Mouse (Mus musculus) forebrain, postnatal 0 days (tissue): ENCODE results near the gene Agl. TPM values are rescaled to one million over a fixed set of nuclear protein-coding genes. Genes with fewer than 3 reads are reported as not detected.

ENCODE experiments used
- ATAC-seq: fragments of 200-750 bp; cut with Nextera tagmentation; 2 replicates; pipeline ENCODE4 v1.8.0; 2017; ENCODE audit warnings: mild to moderate bottlenecking, moderate library complexity
- DNase-seq: peaks from one replicate; pipeline ENCODE4 v3.0.0-alpha.2; 2015
- H3K27ac ChIP-seq: fragments of 300-500 bp; sonication (generic); 2 replicates; pipeline ENCODE4 v1.5.1; 2014; ENCODE audit warnings: low read depth, mild to moderate bottlenecking, antibody characterized with exemption, low read length, moderate library complexity, mixed read lengths
- H3K27me3 ChIP-seq: fragments of 300-500 bp; sonication (generic); 2 replicates; pipeline ENCODE4 v1.6.1; 2014; ENCODE audit warnings: mild to moderate bottlenecking, low read length, mixed read lengths; ENCODE audit not compliant: insufficient read depth
- H3K36me3 ChIP-seq: fragments of 300-500 bp; sonication (generic); 2 replicates; pipeline ENCODE4 v1.6.1; 2014; ENCODE audit warnings: mild to moderate bottlenecking, moderate library complexity; ENCODE audit not compliant: insufficient read depth
- H3K4me1 ChIP-seq: fragments of 300-500 bp; sonication (generic); 2 replicates; pipeline ENCODE4 v1.6.1; 2014; ENCODE audit warnings: antibody characterized with exemption; ENCODE audit not compliant: insufficient read depth
- H3K4me2 ChIP-seq: fragments of 300-500 bp; sonication (generic); 2 replicates; pipeline ENCODE4 v1.6.1; 2014; ENCODE audit warnings: low read depth, mild to moderate bottlenecking, moderate library complexity
- H3K4me3 ChIP-seq: fragments of 300-500 bp; sonication (generic); 2 replicates; pipeline ENCODE4 v1.5.1; 2014; ENCODE audit warnings: low read depth, low read length, mixed read lengths
- H3K9ac ChIP-seq: fragments of 300-500 bp; sonication (generic); 2 replicates; pipeline ENCODE4 v1.6.1; 2014; ENCODE audit warnings: mild to moderate bottlenecking
- H3K9me3 ChIP-seq: fragments of 300-500 bp; sonication (generic); 2 replicates; pipeline ENCODE4 v1.6.1; 2016; ENCODE audit warnings: low read length
- CTCF ChIP-seq: sonication (generic); IDR thresholded peaks from 2 replicates; pipeline ENCODE4 v1.5.1; 2016; ENCODE audit warnings: antibody characterized with exemption, control low read depth, low read depth
- WGBS: fragments of 180-500 bp; shearing (Covaris S2); extraction: QIAGEN DNeasy Blood & Tissue Kit; methylation state at CpG from one replicate; pipeline ENCODE4 v1.1.7; 2014; 5-methylcytosine and 5-hydroxymethylcytosine counted together
- polyA plus RNA-seq: library from polyadenylated mRNA; unstranded; fragments of >200 nt; fragmentation: Nextera tagmentation; extraction: Ambion mirVana; gene quantifications from 2 replicates; pipeline ENCODE4 v1.2.1, GENCODE M21; 2015
- total RNA-seq: library from RNA; depleted of rRNA; stranded (reverse); fragments of >200 nt; gene quantifications from 2 replicates; pipeline ENCODE4 v1.2.3, GENCODE M21; 2014

Gene Agl
- total and polyA plus RNA-seq, 2 experiments from 2014 or later: 9.0 to 17.5 TPM

GRCm38 (mm10) chr3:116833491-116833890 is 25.5 kb upstream of the Agl start:
- ATAC-seq: no peak
- 92% methylated on average over 4 of the region's 4 CpGs for WGBS

GRCm38 (mm10) chr3:116832526-116833310 is 24.8 kb upstream of the Agl start:
- H3K9ac ChIP-seq: no peak overlapping the region
- WGBS: 84% methylated on average over 7 of the region's 7 CpGs

More at GRCm38 (mm10) chr3:116833491-116833890, 25.5 kb upstream of the Agl start:
- Histone ChIP-seq H3K27ac (no peak overlapping the region), H3K9ac (no peak overlapping the region), H3K4me1 (no peaks in the 10 kb centered on the region), H3K36me3 (no peaks in the 10 kb centered on the region), H3K9me3 (no peaks in the 10 kb centered on the region), H3K4me3 (no peak overlapping the region), H3K27me3 (no peaks in the 10 kb centered on the region), H3K4me2 (no peak overlapping the region)
- DNase-seq: no peak
- TF ChIP-seq CTCF: no peak

GRCm38 (mm10) chr3:116831324-116831723 is 23.4 kb upstream of the Agl start:
- ATAC-seq (no peak), DNase-seq (peak; percentile 21)
- no peak overlapping the region for H3K9ac ChIP-seq
- no peak overlapping the region for H3K4me3 ChIP-seq
- H3K27ac ChIP-seq: no peak overlapping the region
- no peaks in the 10 kb centered on the region for H3K4me1 ChIP-seq
- TF ChIP-seq CTCF: no peak
- 47% methylated on average over 5 of the region's 5 CpGs for WGBS
- no peak overlapping the region for H3K4me2 ChIP-seq
- no peaks in the 10 kb centered on the region for H3K9me3 ChIP-seq
- no peaks in the 10 kb centered on the region for H3K36me3 ChIP-seq
- no peaks in the 10 kb centered on the region for H3K27me3 ChIP-seq

More at GRCm38 (mm10) chr3:116832526-116833310, 24.8 kb upstream of the Agl start:
- Histone ChIP-seq H3K9me3 (no peaks in the 10 kb centered on the region), H3K27ac (no peak overlapping the region), H3K4me2 (no peak overlapping the region), H3K4me1 (no peaks in the 10 kb centered on the region), H3K27me3 (no peaks in the 10 kb centered on the region), H3K4me3 (no peak overlapping the region), H3K36me3 (no peaks in the 10 kb centered on the region)
- ATAC-seq (no peak), DNase-seq (no peak)
- TF ChIP-seq CTCF: no peak

DNA sequence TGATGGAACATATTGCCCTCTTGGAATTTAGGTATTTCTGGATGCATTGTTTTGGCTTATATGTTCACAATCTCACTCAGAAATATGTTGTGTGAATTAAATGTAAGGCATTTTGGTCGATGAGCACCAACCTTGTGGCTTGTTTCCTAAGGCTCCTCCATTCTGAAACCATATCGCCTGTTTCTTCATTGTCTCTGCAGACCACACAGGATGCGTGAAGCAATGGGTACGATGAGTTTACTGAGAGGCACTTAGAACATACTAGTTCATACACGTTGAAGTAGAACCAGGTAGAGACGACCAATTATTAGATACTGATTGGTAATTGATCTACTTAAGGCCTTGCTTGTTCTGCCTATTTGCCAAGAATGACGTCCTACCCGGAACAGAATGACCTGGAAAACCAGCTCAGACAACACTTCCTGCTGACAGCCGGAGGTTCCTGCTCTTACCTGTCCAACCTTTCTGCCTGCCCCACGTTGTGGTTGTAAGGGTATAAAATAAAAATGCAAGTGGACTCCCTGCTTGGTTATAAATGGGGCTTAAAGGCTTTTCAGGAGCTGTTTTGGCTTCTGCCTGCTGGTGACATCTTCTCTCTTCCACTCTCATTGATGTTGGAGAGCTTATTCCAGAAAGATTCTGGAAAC is 21.4 kb upstream of the Agl start:
- H3K4me1 ChIP-seq: no peaks in the 10 kb centered on the region
- H3K9ac ChIP-seq: no peak overlapping the region
- no peaks in the 10 kb centered on the region for H3K9me3 ChIP-seq
- TF ChIP-seq CTCF: no peak
- no peak for DNase-seq
- no peaks in the 10 kb centered on the region for H3K27me3 ChIP-seq
- no peak overlapping the region for H3K4me3 ChIP-seq
- WGBS: 87% methylated on average over 10 of the region's 10 CpGs
- no peak overlapping the region for H3K27ac ChIP-seq
- no peak overlapping the region for H3K4me2 ChIP-seq
- ATAC-seq: no peak
- no peaks in the 10 kb centered on the region for H3K36me3 ChIP-seq

- H3K4me1 ChIP-seq: no peaks in the 10 kb centered on the region
- 78% methylated on average over 4 of the region's 4 CpGs for WGBS
- ATAC-seq: no peak
These were observed 18.7 kb upstream of the Agl start for GRCm38 (mm10) chr3:116826471-116827215.

GRCm38 (mm10) chr3:116817231-116817630 is 9.3 kb upstream of the Agl start:
- ATAC-seq (no peak), DNase-seq (no peak)
- no peaks in the 10 kb centered on the region for H3K36me3 ChIP-seq
- 95% methylated on average over 7 of the region's 7 CpGs for WGBS
- H3K9me3 ChIP-seq: no peaks in the 10 kb centered on the region
- H3K27ac ChIP-seq: no peak overlapping the region
- no peak for TF ChIP-seq CTCF
- no peaks in the 10 kb centered on the region for H3K4me1 ChIP-seq
- no peaks in the 10 kb centered on the region for H3K27me3 ChIP-seq
- H3K9ac ChIP-seq: no peak overlapping the region
- no peak overlapping the region for H3K4me2 ChIP-seq
- H3K4me3 ChIP-seq: no peak overlapping the region

More at GRCm38 (mm10) chr3:116826471-116827215, 18.7 kb upstream of the Agl start:
- Histone ChIP-seq H3K9ac (no peak overlapping the region), H3K4me2 (no peak overlapping the region), H3K4me3 (no peak overlapping the region), H3K27me3 (no peaks in the 10 kb centered on the region), H3K9me3 (no peaks in the 10 kb centered on the region), H3K36me3 (no peaks in the 10 kb centered on the region), H3K27ac (no peak overlapping the region)
- TF ChIP-seq CTCF: no peak
- DNase-seq: no peak
